Mouse (Mus musculus): ENCODE results near the gene Bend6. TPM values are rescaled to one million over a fixed set of nuclear protein-coding genes. Genes with fewer than 3 reads are reported as not detected.

Bend6 gene
- polyA plus RNA-seq, 1 experiment from 2014 or later = 2.0 TPM

DNA sequence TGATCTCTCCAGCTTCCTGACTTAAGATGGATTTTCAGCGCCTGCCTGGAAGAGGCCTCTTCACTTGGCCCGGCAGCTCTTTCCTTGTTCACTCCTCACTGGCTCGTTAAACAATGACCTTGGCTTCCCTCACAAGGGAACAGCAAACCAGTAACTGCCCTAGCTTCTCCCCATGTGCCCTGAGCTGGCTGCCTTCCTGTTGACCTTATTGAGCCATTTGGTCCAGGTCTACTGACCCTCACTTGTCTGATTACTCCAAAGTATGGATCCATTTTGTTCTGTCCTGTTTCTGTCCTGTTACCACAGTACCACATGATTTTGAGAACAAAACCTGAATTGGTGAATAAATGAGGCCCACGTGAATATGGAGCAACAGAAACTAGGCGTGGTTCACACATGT is 32.2 kb upstream of the Bend6 start:
- Histone ChIP-seq H3K4me1 (0 out of 2 replicates have a peak, but pooled peaks cover under 1% of the 10 kb centered on the region), H3K27ac (replicated peaks) (no peak overlapping the region), H3K4me3 (replicated peaks) (no peak overlapping the region), H3K9me3 (replicated peaks) (no peaks in the 10 kb centered on the region), H3K36me3 (no peaks in the 10 kb centered on the region), H3K4me2 (replicated peaks) (no peak overlapping the region), H3K27me3 (no peaks in the 10 kb centered on the region), H3K9ac (no peak overlapping the region)
- ATAC-seq (ENCODE audit: insufficient number of reproducible peaks, low FRiP score, low TSS enrichment, low read depth) = no peak
- 90% methylated on average over 5 of the region's 5 CpGs for WGBS

DNA sequence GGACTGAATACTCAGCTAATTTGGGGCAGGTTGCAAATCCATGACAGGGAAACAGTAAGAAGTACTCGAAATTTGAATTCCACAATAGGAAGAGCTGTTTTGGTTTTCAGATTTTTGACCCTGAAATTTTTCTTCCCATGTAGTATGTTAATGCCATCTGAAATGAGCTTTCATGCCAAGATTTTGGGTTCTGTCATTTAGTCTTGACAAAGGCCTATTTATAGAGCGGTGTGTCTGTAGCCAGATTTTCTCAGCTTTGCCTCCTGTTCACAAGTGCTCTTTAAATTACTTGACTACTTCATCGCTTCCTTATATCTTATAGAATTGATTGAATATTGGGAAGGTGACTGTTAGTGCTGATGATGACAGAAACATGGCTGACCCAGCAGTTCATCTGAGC is 28.3 kb upstream of the Bend6 start:
- H3K4me3 ChIP-seq (replicated peaks) = no peak overlapping the region
- 77% methylated on average over 3 of the region's 3 CpGs for WGBS
- no peaks in the 10 kb centered on the region for H3K4me1 ChIP-seq
- H3K27me3 ChIP-seq = no peaks in the 10 kb centered on the region
- no peaks in the 10 kb centered on the region for H3K9me3 ChIP-seq (replicated peaks)
- no peak for ATAC-seq (ENCODE audit: insufficient number of reproducible peaks, low FRiP score, low TSS enrichment, low read depth)
- H3K9ac ChIP-seq = no peak overlapping the region
- H3K4me2 ChIP-seq (replicated peaks) = no peak overlapping the region
- H3K36me3 ChIP-seq = no peaks in the 10 kb centered on the region
- H3K27ac ChIP-seq (replicated peaks) = no peak overlapping the region

- ATAC-seq (ENCODE audit: insufficient number of reproducible peaks, low FRiP score, low TSS enrichment, low read depth) = no peak
- Histone ChIP-seq H3K4me2 (replicated peaks) (no peak overlapping the region), H3K4me1 (no peaks in the 10 kb centered on the region), H3K9me3 (replicated peaks) (no peaks in the 10 kb centered on the region), H3K9ac (no peak overlapping the region), H3K27ac (replicated peaks) (no peak overlapping the region), H3K4me3 (replicated peaks) (no peak overlapping the region), H3K27me3 (no peaks in the 10 kb centered on the region), H3K36me3 (no peaks in the 10 kb centered on the region)
- 80% methylated on average over 14 of the region's 14 CpGs for WGBS
These were observed 25.4 kb upstream of the Bend6 start for GRCm38 (mm10) chr1:33932845-33933499.

DNA sequence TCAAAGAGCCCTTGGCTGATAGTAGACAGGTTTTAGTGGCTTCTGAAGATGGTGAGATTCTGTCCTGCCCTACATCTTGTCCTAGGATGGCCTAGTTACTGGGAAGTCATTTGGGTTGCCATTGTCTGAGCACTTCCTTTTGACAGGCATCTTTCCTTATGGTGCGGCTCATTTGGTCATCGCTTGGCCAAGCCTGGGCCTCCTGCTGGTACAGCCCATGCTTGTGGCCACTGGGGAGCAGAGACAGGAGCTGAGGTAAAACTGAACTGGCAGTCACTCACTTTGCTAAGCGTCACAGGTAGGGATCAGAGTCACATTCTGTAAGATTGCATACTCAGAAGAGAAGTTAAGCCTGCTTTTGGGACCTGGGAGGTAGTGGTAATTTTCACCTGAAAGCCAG is 24.6 kb upstream of the Bend6 start:
- H3K4me2 ChIP-seq (replicated peaks) = no peak overlapping the region
- H3K36me3 ChIP-seq = no peaks in the 10 kb centered on the region
- H3K27ac ChIP-seq (replicated peaks) = no peak overlapping the region
- no peaks in the 10 kb centered on the region for H3K9me3 ChIP-seq (replicated peaks)
- H3K27me3 ChIP-seq = no peaks in the 10 kb centered on the region
- H3K4me3 ChIP-seq (replicated peaks) = no peak overlapping the region
- WGBS = 91% methylated on average over 3 of the region's 3 CpGs
- H3K4me1 ChIP-seq = no peaks in the 10 kb centered on the region
- ATAC-seq (ENCODE audit: insufficient number of reproducible peaks, low FRiP score, low TSS enrichment, low read depth) = no peak
- H3K9ac ChIP-seq = no peak overlapping the region

GRCm38 (mm10) chr1:33931791-33932190 is 24.2 kb upstream of the Bend6 start:
- H3K4me1 ChIP-seq = no peaks in the 10 kb centered on the region
- H3K4me3 ChIP-seq (replicated peaks) = no peak overlapping the region
- no peaks in the 10 kb centered on the region for H3K9me3 ChIP-seq (replicated peaks)
- H3K9ac ChIP-seq = no peak overlapping the region
- no peaks in the 10 kb centered on the region for H3K36me3 ChIP-seq
- no peak overlapping the region for H3K27ac ChIP-seq (replicated peaks)
- WGBS = 83% methylated on average over 8 of the region's 8 CpGs
- no peaks in the 10 kb centered on the region for H3K27me3 ChIP-seq
- H3K4me2 ChIP-seq (replicated peaks) = no peak overlapping the region
- ATAC-seq (ENCODE audit: insufficient number of reproducible peaks, low FRiP score, low TSS enrichment, low read depth) = no peak

GRCm38 (mm10) chr1:33927466-33927865 is 19.9 kb upstream of the Bend6 start:
- no peak overlapping the region for H3K27ac ChIP-seq (replicated peaks)
- H3K4me3 ChIP-seq (replicated peaks) = no peak overlapping the region
- no peaks in the 10 kb centered on the region for H3K36me3 ChIP-seq
- H3K9me3 ChIP-seq (replicated peaks) = no peaks in the 10 kb centered on the region
- WGBS = 89% methylated on average over 7 of the region's 7 CpGs
- H3K4me2 ChIP-seq (replicated peaks) = no peak overlapping the region
- H3K27me3 ChIP-seq = no peaks in the 10 kb centered on the region
- H3K4me1 ChIP-seq = no peaks in the 10 kb centered on the region
- no peak overlapping the region for H3K9ac ChIP-seq
- no peak for ATAC-seq (ENCODE audit: insufficient number of reproducible peaks, low FRiP score, low TSS enrichment, low read depth)

- Histone ChIP-seq H3K36me3 (no peaks in the 10 kb centered on the region), H3K9ac (no peak overlapping the region), H3K9me3 (replicated peaks) (no peaks in the 10 kb centered on the region), H3K27me3 (no peaks in the 10 kb centered on the region), H3K27ac (replicated peaks) (no peak overlapping the region), H3K4me2 (replicated peaks) (no peak overlapping the region), H3K4me3 (replicated peaks) (no peak overlapping the region), H3K4me1 (no peaks in the 10 kb centered on the region)
- WGBS = 33% methylated on average over 3 of the region's 3 CpGs
- ATAC-seq (ENCODE audit: insufficient number of reproducible peaks, low FRiP score, low TSS enrichment, low read depth) = no peak
These were observed 17.7 kb upstream of the Bend6 start for GRCm38 (mm10) chr1:33925283-33925682.

GRCm38 (mm10) chr1:33922975-33923374 is 15.4 kb upstream of the Bend6 start:
- Histone ChIP-seq H3K27me3 (no peaks in the 10 kb centered on the region), H3K9ac (no peak overlapping the region), H3K4me2 (replicated peaks) (no peak overlapping the region), H3K27ac (replicated peaks) (no peak overlapping the region), H3K4me3 (replicated peaks) (no peak overlapping the region), H3K9me3 (replicated peaks) (no peaks in the 10 kb centered on the region), H3K4me1 (no peaks in the 10 kb centered on the region), H3K36me3 (no peaks in the 10 kb centered on the region)
- no peak for ATAC-seq (ENCODE audit: insufficient number of reproducible peaks, low FRiP score, low TSS enrichment, low read depth)
- 69% methylated on average over 7 of the region's 7 CpGs for WGBS

DNA sequence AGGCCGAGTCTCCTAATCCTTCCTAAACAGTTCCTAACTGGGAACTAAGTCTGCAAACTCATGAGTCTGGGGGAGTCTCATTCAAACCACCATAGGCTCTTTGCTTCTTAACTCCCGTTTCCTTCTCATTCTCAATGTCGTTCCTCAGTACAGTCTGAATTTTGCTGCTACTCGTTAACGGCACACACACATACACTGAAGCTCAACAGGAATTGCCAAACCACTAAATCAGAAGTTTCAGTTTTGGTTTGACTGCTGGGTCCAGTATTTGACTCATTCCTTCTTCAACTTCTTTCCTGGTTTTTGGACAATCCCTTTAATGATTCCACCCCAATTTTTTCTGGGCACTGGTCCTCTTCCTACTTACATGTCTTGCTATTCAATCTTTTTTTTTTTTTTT is 8.9 kb upstream of the Bend6 start:
- H3K4me3 ChIP-seq (replicated peaks) = no peak overlapping the region
- no peaks in the 10 kb centered on the region for H3K36me3 ChIP-seq
- ATAC-seq (ENCODE audit: insufficient number of reproducible peaks, low FRiP score, low TSS enrichment, low read depth) = no peak
- no peaks in the 10 kb centered on the region for H3K9me3 ChIP-seq (replicated peaks)
- no peak overlapping the region for H3K4me2 ChIP-seq (replicated peaks)
- no peak overlapping the region for H3K9ac ChIP-seq
- WGBS = 90% methylated on average over 5 of the region's 5 CpGs
- no peaks in the 10 kb centered on the region for H3K4me1 ChIP-seq
- no peak overlapping the region for H3K27ac ChIP-seq (replicated peaks)
- no peaks in the 10 kb centered on the region for H3K27me3 ChIP-seq

DNA sequence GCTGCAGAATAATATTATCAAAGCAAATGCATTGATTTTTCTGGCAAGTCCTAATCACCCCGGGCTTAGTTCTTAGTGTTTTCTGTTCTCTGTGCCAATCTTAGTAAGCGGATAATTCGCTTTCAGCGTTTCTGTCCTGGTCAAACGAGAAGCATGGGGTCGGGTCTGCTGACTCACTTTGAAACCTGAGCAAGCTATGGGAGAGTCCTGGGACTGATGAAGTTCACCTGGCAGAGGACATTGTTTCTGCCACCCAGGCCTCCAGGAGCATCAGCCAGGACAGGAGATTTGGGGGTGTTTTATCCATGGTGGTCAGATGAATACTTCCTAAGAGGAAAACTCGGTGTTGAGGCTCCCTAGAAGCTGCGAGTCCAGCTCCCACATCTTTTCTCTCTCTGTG is 4.0 kb upstream of the Bend6 start:
- 46% methylated on average over 8 of the region's 8 CpGs for WGBS
- Histone ChIP-seq H3K27ac (replicated peaks) (no peak overlapping the region), H3K4me1 (peaks cover 18% of the 10 kb centered on the region), H3K9me3 (replicated peaks) (no peaks in the 10 kb centered on the region), H3K36me3 (no peaks in the 10 kb centered on the region), H3K4me2 (replicated peaks) (no peak overlapping the region), H3K9ac (no peak overlapping the region), H3K4me3 (replicated peaks) (no peak overlapping the region), H3K27me3 (peaks cover 16% of the 10 kb centered on the region)
- ATAC-seq (ENCODE audit: insufficient number of reproducible peaks, low FRiP score, low TSS enrichment, low read depth) = no peak

- Histone ChIP-seq H3K4me3 (replicated peaks) (peak within 1 kb of the TSS; percentile 65), H3K9ac (peak within 1 kb of the TSS; percentile 40), H3K27ac (replicated peaks) (no peak within 1 kb of the TSS), H3K4me2 (replicated peaks) (peak within 1 kb of the TSS; percentile 96), H3K36me3 (no peaks in the 10 kb centered on the region), H3K4me1 (peaks cover 18% of the 10 kb centered on the region), H3K9me3 (replicated peaks) (no peaks in the 10 kb centered on the region), H3K27me3 (peaks cover 27% of the 10 kb centered on the region)
- ATAC-seq (ENCODE audit: insufficient number of reproducible peaks, low FRiP score, low TSS enrichment, low read depth) = no peak
- WGBS = 6% methylated on average over 27 of the region's 44 CpGs
These were observed 761 bp upstream of the Bend6 start, which contains the start of gene Dst for GRCm38 (mm10) chr1:33908191-33908962. Dst (plus strand) TSS chr1:33908225.

Measured in embryonic facial prominence, embryonic 15.5 days (tissue).